Mouse (Mus musculus): ENCODE data around the gene Arhgdig. TPM values are rescaled to one million over a fixed set of nuclear protein-coding genes. Genes with fewer than 3 reads are reported as not detected.

Gene Arhgdig
- total RNA-seq, 1 experiment from 2014 or later: not detected

DNA sequence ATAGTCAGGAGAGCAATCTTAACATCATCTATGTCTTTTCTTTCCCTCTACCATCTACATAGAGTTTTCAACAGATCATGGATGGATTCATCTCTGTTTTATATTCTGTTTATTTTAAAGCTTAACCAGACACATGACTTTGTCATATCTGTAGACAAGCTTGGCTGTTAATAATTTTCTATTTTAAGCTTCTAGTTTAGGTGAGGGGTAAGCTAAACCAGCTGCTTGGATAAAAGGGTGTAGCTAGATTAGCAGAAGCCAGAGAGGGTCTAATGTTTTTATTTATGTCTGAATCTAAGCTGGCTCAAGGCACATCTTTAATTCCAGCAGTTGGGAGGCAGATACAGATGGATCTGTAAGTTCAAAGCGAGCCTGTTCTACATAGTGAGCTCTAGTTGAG is 44.9 kb downstream of the Arhgdig start:
- ATAC-seq (replicated peaks in 1 of 2; ENCODE audit: insufficient read depth in 1 of 2, low FRiP score in 2 of 2, low TSS enrichment in 1 of 2, low read depth in 1 of 2, poor library complexity in 2 of 2, severe bottlenecking in 2 of 2): no peak

GRCm38 (mm10) chr17:26151886-26152630 is 55.5 kb downstream of the Arhgdig start:
- no peak for ATAC-seq (replicated peaks in 1 of 2; ENCODE audit: insufficient read depth in 1 of 2, low FRiP score in 2 of 2, low TSS enrichment in 1 of 2, low read depth in 1 of 2, poor library complexity in 2 of 2, severe bottlenecking in 2 of 2)

Other genes starting within 250 kb of the Arhgdig start
- 3.3 and 8.1 TPM in 2 replicates for gene Capn15, start 222.0 kb downstream of the Arhgdig start, total RNA-seq (2017)
- 4.7 and 6.5 TPM in 2 replicates for gene Rab11fip3, start 138.2 kb downstream of the Arhgdig start, total RNA-seq (2017)
- gene Decr2, start 117.4 kb downstream of the Arhgdig start, total RNA-seq (2017): 23.8 and 27.2 TPM in 2 replicates
- gene Nme4, start 112.2 kb downstream of the Arhgdig start, total RNA-seq (2017): 70.3 and 75.4 TPM in 2 replicates
- gene Tmem8, start 94.5 kb downstream of the Arhgdig start, total RNA-seq (2017): 10.3 and 13.2 TPM in 2 replicates
- 21.7 and 31.0 TPM in 2 replicates for gene Mrpl28, start 84.3 kb downstream of the Arhgdig start, total RNA-seq (2017)
- gene Axin1, start 69.1 kb downstream of the Arhgdig start, total RNA-seq (2017): 224 and 358 TPM in 2 replicates
- 0.13 and 0.15 TPM in 2 replicates for gene Pdia2, start 8.7 kb downstream of the Arhgdig start, total RNA-seq (2017)
- 0.89 and 1.9 TPM in 2 replicates for gene Rgs11, start 4.8 kb downstream of the Arhgdig start, total RNA-seq (2017)
- 9.1 and 9.5 TPM in 2 replicates for gene Fam234a, start 36.5 kb upstream of the Arhgdig start, total RNA-seq (2017)
- gene Luc7l, start 45.1 kb upstream of the Arhgdig start, total RNA-seq (2017): 125 and 155 TPM in 2 replicates
- gene Neurl1b, start 207.0 kb upstream of the Arhgdig start, total RNA-seq (2017): 4.5 and 7.0 TPM in 2 replicates